Mouse (Mus musculus): ENCODE results near the gene Erbb4.

Gene Erbb4

GRCm38 (mm10) chr1:68089623-68090022, 1018.2 kb downstream of the Erbb4 start:
- DNase-seq (ENCODE audit: low read depth): no peak

- no peak for DNase-seq (ENCODE audit: low read depth)
Measured at GRCm38 (mm10) chr1:68056494-68056893, 1051.4 kb downstream of the Erbb4 start.

- DNase-seq (ENCODE audit: low read depth): no peak
Measured at GRCm38 (mm10) chr1:68054715-68055114, 1053.1 kb downstream of the Erbb4 start.

GRCm38 (mm10) chr1:68049856-68050255, 1058.0 kb downstream of the Erbb4 start:
- DNase-seq (ENCODE audit: low read depth): no peak

GRCm38 (mm10) chr1:68047139-68047538, 1060.7 kb downstream of the Erbb4 start:
- DNase-seq (ENCODE audit: low read depth): no peak

- no peak for DNase-seq (ENCODE audit: low read depth)
Measured at GRCm38 (mm10) chr1:68046551-68046970, 1061.3 kb downstream of the Erbb4 start.

GRCm38 (mm10) chr1:68024086-68024940, 1083.5 kb downstream of the Erbb4 start:
- DNase-seq (ENCODE audit: low read depth): no peak

- DNase-seq (ENCODE audit: low read depth): no peak
Measured at GRCm38 (mm10) chr1:68020020-68020419, 1087.8 kb downstream of the Erbb4 start.

- DNase-seq (ENCODE audit: low read depth): no peak
Measured at GRCm38 (mm10) chr1:68019618-68020017, 1088.2 kb downstream of the Erbb4 start.
